Mouse (Mus musculus) lung, embryonic 16.5 days (tissue): ENCODE data around the gene Rarg. TPM values are rescaled to one million over a fixed set of nuclear protein-coding genes. Genes with fewer than 3 reads are reported as not detected.
A peak's percentile ranks its signal among the peaks of the same experiment; 100 is the strongest.

Source experiments
- ATAC-seq: fragments of 200-750 bp; cut with Nextera tagmentation; 2 replicates; pipeline ENCODE4 v1.8.0; 2017; ENCODE audit warnings: low read depth, mild to moderate bottlenecking, moderate library complexity
- H3K27ac ChIP-seq: fragments of 300-500 bp; sonication (generic); 2 replicates; pipeline ENCODE4 v1.5.1; 2014; ENCODE audit warnings: mild to moderate bottlenecking, control low read depth, low read length
- H3K27me3 ChIP-seq: fragments of 300-500 bp; sonication (generic); 2 replicates; pipeline ENCODE4 v1.6.1; 2014; ENCODE audit warnings: low read depth, low read length, mixed read lengths; ENCODE audit not compliant: control insufficient read depth, insufficient read depth
- H3K36me3 ChIP-seq: fragments of 300-500 bp; sonication (generic); 2 replicates; pipeline ENCODE4 v1.6.1; 2014; ENCODE audit warnings: low read length; ENCODE audit not compliant: control insufficient read depth, insufficient read depth
- H3K4me1 ChIP-seq: fragments of 300-500 bp; sonication (generic); replicated peaks from 2 replicates; pipeline ENCODE4 v1.6.1; 2014; ENCODE audit warnings: low read length, mixed read lengths; ENCODE audit not compliant: control insufficient read depth, insufficient read depth
- H3K4me2 ChIP-seq: fragments of 300-500 bp; sonication (generic); 2 replicates; pipeline ENCODE4 v1.6.1; 2014; ENCODE audit warnings: low read depth, low read length, control low read depth
- H3K4me3 ChIP-seq: fragments of 300-500 bp; sonication (generic); 2 replicates; pipeline ENCODE4 v1.5.1; 2014; ENCODE audit warnings: mild to moderate bottlenecking, low read length, control low read depth
- H3K9ac ChIP-seq: fragments of 300-500 bp; sonication (generic); 2 replicates; pipeline ENCODE4 v1.6.1; 2014; ENCODE audit warnings: low read length, control low read depth
- H3K9me3 ChIP-seq: fragments of 300-500 bp; sonication (generic); 2 replicates; pipeline ENCODE4 v1.6.1; 2016; ENCODE audit warnings: low read length; ENCODE audit not compliant: control insufficient read depth
- WGBS: fragments of 180-500 bp; shearing (Covaris S2); extraction: QIAGEN DNeasy Blood & Tissue Kit; methylation state at CpG from one replicate; pipeline ENCODE4 v1.1.7; 2014; 5-methylcytosine and 5-hydroxymethylcytosine counted together
- polyA plus RNA-seq: library from polyadenylated mRNA; unstranded; fragments of >200 nt; fragmentation: Nextera tagmentation; extraction: Ambion mirVana; gene quantifications from 2 replicates; pipeline ENCODE4 v1.2.1, GENCODE M21; 2015

Gene Rarg
- polyA plus RNA-seq, 1 experiment from 2014 or later: 46.9 TPM

DNA sequence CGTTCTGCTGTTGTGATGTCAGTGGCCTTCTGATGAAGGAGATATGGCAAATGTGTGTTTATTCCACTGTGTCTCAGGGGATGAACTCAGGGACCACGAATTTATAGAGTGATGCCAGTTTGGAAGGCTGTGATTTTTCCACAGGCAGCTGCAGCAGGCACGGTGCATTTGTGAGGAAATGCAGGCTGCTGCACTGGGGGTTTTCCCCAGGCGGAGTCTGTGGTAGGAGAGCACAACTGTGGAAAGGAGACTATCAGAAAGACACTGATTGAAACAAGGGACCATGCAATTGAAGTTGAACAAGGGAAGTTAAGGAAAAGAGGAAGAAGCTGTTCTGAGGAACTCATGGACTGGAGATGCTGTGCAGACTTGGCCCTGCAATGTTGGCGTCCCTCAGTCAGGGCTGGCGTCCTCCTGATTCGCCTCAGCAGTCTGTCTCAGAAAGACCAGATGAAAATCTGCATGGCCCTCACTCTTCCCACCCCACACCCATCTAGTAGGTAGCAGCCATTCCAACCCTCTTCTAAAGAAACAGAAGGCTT lies 65.0 kb downstream of the Rarg start:
- Histone ChIP-seq H3K27me3 (no peaks in the 10 kb centered on the region), H3K27ac (no peak overlapping the region), H3K36me3 (no peaks in the 10 kb centered on the region), H3K4me1 (peaks cover 13% of the 10 kb centered on the region), H3K4me3 (no peak overlapping the region), H3K9ac (no peak overlapping the region), H3K4me2 (no peak overlapping the region), H3K9me3 (no peaks in the 10 kb centered on the region)
- WGBS: 48% methylated on average over 7 of the region's 7 CpGs
- ATAC-seq: no peak

DNA sequence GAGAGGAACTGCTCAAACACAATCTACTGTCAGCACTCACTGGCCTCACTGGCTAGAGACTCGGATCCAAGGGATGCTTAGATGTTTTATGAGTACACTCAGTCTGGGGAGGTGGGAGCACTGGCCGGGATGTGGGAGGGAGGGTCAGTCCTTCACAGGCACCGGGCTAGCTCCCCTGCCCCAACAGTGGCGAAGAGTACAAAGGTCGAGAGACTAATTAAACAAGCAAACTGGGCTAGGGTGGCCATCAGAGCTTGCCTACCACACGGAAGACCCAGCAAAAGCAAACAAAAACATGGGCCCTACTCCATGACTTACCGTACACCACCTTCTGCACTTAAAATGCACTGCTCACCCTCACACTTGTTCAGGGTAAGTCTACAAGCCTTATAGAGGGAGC lies 65.6 kb downstream of the Rarg start:
- no peak for ATAC-seq
- Histone ChIP-seq H3K4me3 (no peak overlapping the region), H3K27me3 (no peaks in the 10 kb centered on the region), H3K9me3 (no peaks in the 10 kb centered on the region), H3K4me2 (no peak overlapping the region), H3K27ac (no peak overlapping the region), H3K4me1 (peaks cover 15% of the 10 kb centered on the region), H3K9ac (no peak overlapping the region), H3K36me3 (no peaks in the 10 kb centered on the region)
- WGBS: 34% methylated on average over 7 of the region's 7 CpGs

DNA sequence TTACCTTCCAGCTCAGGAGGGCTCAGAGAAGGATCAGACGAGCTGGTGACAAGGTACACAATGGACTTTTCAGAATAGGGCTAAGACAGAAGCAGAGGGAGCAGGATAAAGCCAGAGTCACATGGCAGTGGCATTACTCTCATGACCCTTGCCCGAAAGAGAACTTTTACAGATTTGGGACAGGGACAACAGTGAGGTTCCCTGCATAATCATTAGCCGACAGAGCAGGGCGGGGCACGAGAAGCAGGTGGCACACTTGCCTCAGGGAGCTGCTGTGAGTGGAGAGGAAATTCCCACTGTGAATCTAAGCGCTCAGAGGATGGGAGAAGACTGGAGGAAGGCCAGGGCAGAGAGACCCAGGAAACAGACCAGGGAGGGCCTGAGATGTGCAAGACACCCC lies 68.4 kb downstream of the Rarg start:
- Histone ChIP-seq H3K9ac (no peak overlapping the region), H3K9me3 (no peaks in the 10 kb centered on the region), H3K4me1 (peaks cover 15% of the 10 kb centered on the region), H3K27me3 (no peaks in the 10 kb centered on the region), H3K4me2 (no peak overlapping the region), H3K4me3 (no peak overlapping the region), H3K36me3 (peaks cover 7% of the 10 kb centered on the region; the same call in 1 of the 2 replicates), H3K27ac (peak overlapping the region; percentile 21; the same call in 1 of the 2 replicates)
- no peak; the same call in 1 of the 2 replicates for ATAC-seq
- WGBS: 56% methylated on average over 6 of the region's 6 CpGs

DNA sequence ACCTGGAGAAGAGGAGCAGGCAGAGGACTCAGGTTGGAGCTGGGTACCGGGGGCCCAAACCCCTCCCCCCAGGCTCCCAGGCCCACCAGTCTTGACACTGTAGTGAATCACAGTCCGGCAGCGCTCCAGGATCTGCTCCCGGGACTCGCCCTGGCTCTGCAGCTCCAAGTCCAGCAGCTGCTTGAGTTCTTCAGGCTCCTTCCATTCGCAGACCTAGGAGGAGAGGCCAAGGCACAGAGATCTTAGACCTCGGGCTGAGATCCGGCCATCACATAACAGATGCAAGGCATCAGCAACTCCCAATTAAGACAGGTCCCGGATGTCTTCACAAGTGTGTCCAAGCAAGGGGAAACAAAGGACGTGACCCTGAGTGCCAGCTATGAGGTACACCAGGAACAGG lies 69.2 kb downstream of the Rarg start:
- H3K4me1 ChIP-seq: peaks cover 15% of the 10 kb centered on the region
- WGBS: 33% methylated on average over 10 of the region's 10 CpGs
- H3K4me2 ChIP-seq: no peak overlapping the region
- peaks cover 7% of the 10 kb centered on the region; the same call in 1 of the 2 replicates for H3K36me3 ChIP-seq
- H3K4me3 ChIP-seq: no peak overlapping the region
- H3K27me3 ChIP-seq: no peaks in the 10 kb centered on the region
- H3K9ac ChIP-seq: no peak overlapping the region
- H3K9me3 ChIP-seq: no peaks in the 10 kb centered on the region
- peak overlapping the region; percentile 59 for H3K27ac ChIP-seq
- peak; percentile 88 for ATAC-seq

DNA sequence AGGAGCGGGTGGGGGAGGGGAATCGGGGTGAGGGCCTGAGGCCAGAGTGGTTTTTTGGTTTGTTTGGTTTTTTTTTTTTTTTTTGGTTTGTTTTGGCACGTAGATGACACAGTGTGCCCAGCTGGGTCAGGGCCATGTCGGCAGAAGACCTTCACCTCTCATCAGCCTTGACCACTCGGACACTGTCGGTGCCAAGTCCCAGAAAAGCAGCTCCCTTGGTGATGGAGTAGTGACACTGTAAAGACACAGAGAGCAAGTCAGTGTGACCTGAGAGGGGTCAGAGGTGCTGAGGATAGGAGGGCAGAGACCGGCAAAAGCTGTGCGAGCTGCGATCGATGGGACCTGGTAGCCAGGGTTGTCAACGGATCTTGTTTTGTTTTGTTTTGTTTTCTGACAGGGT lies 71.1 kb downstream of the Rarg start:
- H3K27ac ChIP-seq: no peak overlapping the region
- H3K9ac ChIP-seq: no peak overlapping the region
- H3K27me3 ChIP-seq: no peaks in the 10 kb centered on the region
- H3K36me3 ChIP-seq: peaks cover 7% of the 10 kb centered on the region; the same call in 1 of the 2 replicates
- no peak overlapping the region for H3K4me2 ChIP-seq
- WGBS: 61% methylated on average over 11 of the region's 11 CpGs
- no peak for ATAC-seq
- H3K4me3 ChIP-seq: no peak overlapping the region
- peaks cover 15% of the 10 kb centered on the region for H3K4me1 ChIP-seq
- no peaks in the 10 kb centered on the region for H3K9me3 ChIP-seq

Other genes with a start within 250 kb of the Rarg start
- gene Krt18, start 229.3 kb downstream of the Rarg start, polyA plus RNA-seq: 263 and 293 TPM in 2 replicates
- gene Eif4b, start 183.7 kb downstream of the Rarg start, polyA plus RNA-seq: 122 and 123 TPM in 2 replicates
- 68.5 and 72.8 TPM in 2 replicates for gene Tns2, start 157.1 kb downstream of the Rarg start, polyA plus RNA-seq
- gene Spryd3, start 121.3 kb downstream of the Rarg start, polyA plus RNA-seq: 21.2 and 22.7 TPM in 2 replicates
- gene Igfbp6, start 113.2 kb downstream of the Rarg start, polyA plus RNA-seq: 25.8 and 34.5 TPM in 2 replicates
- gene Soat2, start 107.0 kb downstream of the Rarg start, polyA plus RNA-seq: 0.30 and 0.50 TPM in 2 replicates
- gene Zfp740, start 54.3 kb downstream of the Rarg start, polyA plus RNA-seq: 64.0 and 67.0 TPM in 2 replicates
- gene Csad, start 52.8 kb downstream of the Rarg start, polyA plus RNA-seq: 69.5 and 70.6 TPM in 2 replicates
- gene Itgb7, start 25.6 kb downstream of the Rarg start, polyA plus RNA-seq: 3.0 and 3.9 TPM in 2 replicates
- 0.34 and 0.57 TPM in 2 replicates for gene Gm9918, start 13.0 kb upstream of the Rarg start, polyA plus RNA-seq
- gene Mfsd5, start 21.9 kb upstream of the Rarg start, polyA plus RNA-seq: 58.3 and 61.1 TPM in 2 replicates
- gene Espl1, start 38.7 kb upstream of the Rarg start, polyA plus RNA-seq: 27.3 and 30.6 TPM in 2 replicates
- 390 and 403 TPM in 2 replicates for gene Pfdn5, start 68.6 kb upstream of the Rarg start, polyA plus RNA-seq
- gene Myg1, start 74.2 kb upstream of the Rarg start, polyA plus RNA-seq: 98.3 and 101 TPM in 2 replicates
- gene Aaas, start 93.3 kb upstream of the Rarg start, polyA plus RNA-seq: 73.5 and 80.3 TPM in 2 replicates
- 0.25 and 1.6 TPM in 2 replicates for gene Sp7, start 109.7 kb upstream of the Rarg start, polyA plus RNA-seq
- gene Sp1, start 148.6 kb upstream of the Rarg start, polyA plus RNA-seq: 10.8 and 11.2 TPM in 2 replicates
- 1.5 TPM in 2 replicates for gene Amhr2, start 187.8 kb upstream of the Rarg start, polyA plus RNA-seq
- 89.8 and 91.7 TPM in 2 replicates for gene Prr13, start 201.5 kb upstream of the Rarg start, polyA plus RNA-seq
- 199 and 204 TPM in 2 replicates for gene Pcbp2, start 213.0 kb upstream of the Rarg start, polyA plus RNA-seq
- not detected in 2 replicates for gene Gm10337, start 246.2 kb upstream of the Rarg start, polyA plus RNA-seq